Mouse (Mus musculus) left cerebral cortex, postnatal 14 days (tissue): ENCODE data around the gene Endov. TPM values are rescaled to one million over a fixed set of nuclear protein-coding genes. Genes with fewer than 3 reads are reported as not detected.

Experiments
- DNase-seq, 2 experiments: peaks; one replicate each; pipeline ENCODE4 v3.0.0; 2021 to 2022; ENCODE audit warnings: low spot score in 2 of 2, mixed read lengths in 1 of 2
- intact Hi-C: fragments of 180-260 bp; cut with DNase I; formaldehyde crosslinking; loops from one replicate; pipeline ENCODE4 v1.15.1; 2025
- total RNA-seq, 2 experiments: library from RNA; stranded (reverse); gene quantifications; 2 replicates each; pipeline ENCODE4 v1.2.3; 2021

The Endov gene
- total RNA-seq, 2 experiments from 2014 or later, result 23.9 to 27.1 TPM

- intact Hi-C loops, result no loop called here
These were observed 24.0 kb downstream of the Endov start for GRCm38 (mm10) chr11:119514967-119515636.

GRCm38 (mm10) chr11:119515823-119516676 is 24.9 kb downstream of the Endov start:
- intact Hi-C loops, result no loop called here
- peak; percentile 70 to 85 for DNase-seq

More at GRCm38 (mm10) chr11:119514967-119515636, 24.0 kb downstream of the Endov start:
- DNase-seq, result peak; percentile 69 to 83

- DNase-seq, result peak in 1 of 2 experiments; percentile 30
- intact Hi-C loops, result no loop called here
These were observed 25.7 kb downstream of the Endov start for GRCm38 (mm10) chr11:119516677-119517361.

- DNase-seq, result no peak
- intact Hi-C loops, result no loop called here
These were observed 28.2 kb downstream of the Endov start for GRCm38 (mm10) chr11:119519387-119519786.

GRCm38 (mm10) chr11:119520005-119520712 is 29.0 kb downstream of the Endov start:
- peak in 1 of 2 experiments; percentile 65 for DNase-seq
- intact Hi-C loops, result no loop called here

- intact Hi-C loops, result no loop called here
- no peak for DNase-seq
These were observed 29.5 kb downstream of the Endov start for GRCm38 (mm10) chr11:119520713-119521063.

GRCm38 (mm10) chr11:119521920-119522710 is 31.0 kb downstream of the Endov start:
- no peak for DNase-seq
- intact Hi-C loops, result no loop called here

GRCm38 (mm10) chr11:119522779-119523178 is 31.6 kb downstream of the Endov start:
- no peak for DNase-seq
- intact Hi-C loops, result no loop called here

GRCm38 (mm10) chr11:119523392-119523791 is 32.2 kb downstream of the Endov start:
- no peak for DNase-seq
- intact Hi-C loops, result no loop called here

- intact Hi-C loops, result no loop called here
- peak; percentile 86 to 87 for DNase-seq
These were observed 33.4 kb downstream of the Endov start for GRCm38 (mm10) chr11:119524545-119524949.

- no peak for DNase-seq
- intact Hi-C loops, result no loop called here
These were observed 35.2 kb downstream of the Endov start for GRCm38 (mm10) chr11:119526068-119526966.

GRCm38 (mm10) chr11:119528930-119529329 is 37.8 kb downstream of the Endov start:
- no peak for DNase-seq
- intact Hi-C loops, result no loop called here

- DNase-seq, result no peak
- intact Hi-C loops, result no loop called here
These were observed 41.3 kb downstream of the Endov start for GRCm38 (mm10) chr11:119532460-119532859.

GRCm38 (mm10) chr11:119533745-119534144 is 42.6 kb downstream of the Endov start:
- intact Hi-C loops, result no loop called here
- no peak for DNase-seq

GRCm38 (mm10) chr11:119539944-119540343 is 48.8 kb downstream of the Endov start:
- intact Hi-C loops, result no loop called here
- DNase-seq, result no peak

- DNase-seq, result no peak
- intact Hi-C loops, result no loop called here
These were observed 49.4 kb downstream of the Endov start for GRCm38 (mm10) chr11:119540560-119540959.

GRCm38 (mm10) chr11:119541082-119541481 is 49.9 kb downstream of the Endov start:
- intact Hi-C loops, result no loop called here

GRCm38 (mm10) chr11:119542371-119542770 is 51.2 kb downstream of the Endov start:
- DNase-seq, result no peak
- intact Hi-C loops, result no loop called here

More at GRCm38 (mm10) chr11:119541082-119541481, 49.9 kb downstream of the Endov start:
- DNase-seq, result no peak
